Mouse (Mus musculus): ENCODE data around the gene Ttc23.

Gene Ttc23

GRCm38 (mm10) chr7:67695906-67696305, 48.7 kb downstream of the Ttc23 start:
- no peak for DNase-seq (ENCODE audit: low read depth, low spot score)

- DNase-seq (ENCODE audit: low read depth, low spot score) = no peak
These were observed 50.9 kb downstream of the Ttc23 start for GRCm38 (mm10) chr7:67697892-67698630.

- DNase-seq (ENCODE audit: low read depth, low spot score) = no peak
These were observed 52.1 kb downstream of the Ttc23 start for GRCm38 (mm10) chr7:67699301-67699700.

- peak; percentile 1 for DNase-seq (ENCODE audit: low read depth, low spot score)
These were observed 53.6 kb downstream of the Ttc23 start for GRCm38 (mm10) chr7:67700846-67701245.

GRCm38 (mm10) chr7:67701252-67701914, 54.2 kb downstream of the Ttc23 start:
- DNase-seq (ENCODE audit: low read depth, low spot score) = no peak

- no peak for DNase-seq (ENCODE audit: low read depth, low spot score)
These were observed 61.0 kb downstream of the Ttc23 start for GRCm38 (mm10) chr7:67708160-67708559.

- no peak for DNase-seq (ENCODE audit: low read depth, low spot score)
These were observed 63.0 kb downstream of the Ttc23 start for GRCm38 (mm10) chr7:67710216-67710615.

- DNase-seq (ENCODE audit: low read depth, low spot score) = no peak
These were observed 66.8 kb downstream of the Ttc23 start for GRCm38 (mm10) chr7:67713820-67714510.

- DNase-seq (ENCODE audit: low read depth, low spot score) = no peak
These were observed 68.0 kb downstream of the Ttc23 start for GRCm38 (mm10) chr7:67715176-67715575.

GRCm38 (mm10) chr7:67716213-67716878, 69.1 kb downstream of the Ttc23 start:
- no peak for DNase-seq (ENCODE audit: low read depth, low spot score)

GRCm38 (mm10) chr7:67716925-67717324, 69.7 kb downstream of the Ttc23 start:
- no peak for DNase-seq (ENCODE audit: low read depth, low spot score)

GRCm38 (mm10) chr7:67717520-67717919, 70.3 kb downstream of the Ttc23 start:
- no peak for DNase-seq (ENCODE audit: low read depth, low spot score)

GRCm38 (mm10) chr7:67718804-67719203, 71.6 kb downstream of the Ttc23 start:
- DNase-seq (ENCODE audit: low read depth, low spot score) = no peak

GRCm38 (mm10) chr7:67722163-67722562, 75.0 kb downstream of the Ttc23 start:
- DNase-seq (ENCODE audit: low read depth, low spot score) = no peak

- no peak for DNase-seq (ENCODE audit: low read depth, low spot score)
These were observed 77.3 kb downstream of the Ttc23 start for GRCm38 (mm10) chr7:67724536-67724935.

GRCm38 (mm10) chr7:67725016-67725415, 77.8 kb downstream of the Ttc23 start:
- no peak for DNase-seq (ENCODE audit: low read depth, low spot score)

GRCm38 (mm10) chr7:67728203-67728602, 81.0 kb downstream of the Ttc23 start:
- no peak for DNase-seq (ENCODE audit: low read depth, low spot score)

GRCm38 (mm10) chr7:67728809-67729208, 81.6 kb downstream of the Ttc23 start:
- DNase-seq (ENCODE audit: low read depth, low spot score) = no peak

GRCm38 (mm10) chr7:67730431-67731110, 83.4 kb downstream of the Ttc23 start:
- no peak for DNase-seq (ENCODE audit: low read depth, low spot score)

GRCm38 (mm10) chr7:67732276-67732675, 85.1 kb downstream of the Ttc23 start:
- DNase-seq (ENCODE audit: low read depth, low spot score) = no peak

GRCm38 (mm10) chr7:67740382-67740781, 93.2 kb downstream of the Ttc23 start:
- no peak for DNase-seq (ENCODE audit: low read depth, low spot score)
